Mouse (Mus musculus) bone marrow macrophage, adult 2 months (primary cell): ENCODE measurements at regions not wholly inside any gene's neighbourhood (a gene's known extent, or its start where the extent isn't known, plus 50 kb on each side); places are given as distances from the start of the nearest gene placed in this dataset.

ENCODE experiments used
- CTCF ChIP-seq: IDR thresholded peaks from 2 replicates; pipeline ENCODE4 v1.5.1; 2012; ENCODE audit warnings: low read depth, mild to moderate bottlenecking, low read length, moderate library complexity
- POLR2A ChIP-seq: IDR thresholded peaks from 2 replicates; pipeline ENCODE4 v1.6.1; 2012; ENCODE audit warnings: mild to moderate bottlenecking, low read depth, low read length, borderline replicate concordance

GRCm38 (mm10) chr7:37192536-37192935, 494.6 kb downstream of the Tshz3 start:
- TF ChIP-seq CTCF (no peak), POLR2A (no peak)
